Mouse (Mus musculus) left cerebral cortex, postnatal 4 days (tissue): ENCODE measurements around the gene Clock. TPM values are rescaled to one million over a fixed set of nuclear protein-coding genes. Genes with fewer than 3 reads are reported as not detected.
A peak's percentile ranks its signal among the peaks of the same experiment; 100 is the strongest.

ENCODE experiments used
- DNase-seq: peaks from one replicate; pipeline ENCODE4 v3.0.0-alpha.2; 2022
- intact Hi-C: fragments of 180-260 bp; cut with DNase I; formaldehyde crosslinking; loops from one replicate; pipeline ENCODE4 v1.15.1; 2025
- total RNA-seq, 2 experiments: library from RNA; stranded (reverse); gene quantifications; 2 replicates each; pipeline ENCODE4 v1.2.3; 2021

The Clock gene
- total RNA-seq, 2 experiments from 2014 or later, result 31.2 to 31.7 TPM

- no peak for DNase-seq
- intact Hi-C loops, result no loop called here
Measured at GRCm38 (mm10) chr5:76285699-76286098, 18.9 kb downstream of the Clock start.

GRCm38 (mm10) chr5:76283890-76284289 is 20.7 kb downstream of the Clock start:
- intact Hi-C loops, result no loop called here
- DNase-seq, result no peak

- DNase-seq, result no peak
- intact Hi-C loops, result no loop called here
Measured at GRCm38 (mm10) chr5:76274977-76275376, 29.6 kb downstream of the Clock start.

- DNase-seq, result no peak
- intact Hi-C loops, result no loop called here
Measured at GRCm38 (mm10) chr5:76250948-76251347, 53.6 kb downstream of the Clock start.

GRCm38 (mm10) chr5:76246539-76246938 is 58.1 kb downstream of the Clock start:
- no peak for DNase-seq
- intact Hi-C loops, result loop anchor here (10.0 kb wide), 1 partner anchor 298 kb away; no protein-coding TSS in a partner anchor

- intact Hi-C loops, result loop anchor here (10.0 kb wide), 1 partner anchor 299 kb away; no protein-coding TSS in a partner anchor
- DNase-seq, result no peak
Measured at GRCm38 (mm10) chr5:76245419-76245818, 59.2 kb downstream of the Clock start.

- intact Hi-C loops, result loop anchor here (10.0 kb wide), 1 partner anchor 300 kb away; no protein-coding TSS in a partner anchor
- no peak for DNase-seq
Measured at GRCm38 (mm10) chr5:76244430-76244829, 60.2 kb downstream of the Clock start.

GRCm38 (mm10) chr5:76243929-76244328 is 60.7 kb downstream of the Clock start:
- no peak for DNase-seq
- intact Hi-C loops, result loop anchor here (10.0 kb wide), 1 partner anchor 301 kb away; no protein-coding TSS in a partner anchor

- intact Hi-C loops, result loop anchor here (10.0 kb wide), 1 partner anchor 302 kb away; no protein-coding TSS in a partner anchor
Measured at GRCm38 (mm10) chr5:76243274-76243673, 61.3 kb downstream of the Clock start.

GRCm38 (mm10) chr5:76231171-76231855 is 73.3 kb downstream of the Clock start:
- intact Hi-C loops, result no loop called here

More at GRCm38 (mm10) chr5:76243274-76243673, 61.3 kb downstream of the Clock start:
- DNase-seq, result no peak

GRCm38 (mm10) chr5:76216691-76217090 is 87.9 kb downstream of the Clock start:
- intact Hi-C loops, result no loop called here
- DNase-seq, result no peak

More at GRCm38 (mm10) chr5:76231171-76231855, 73.3 kb downstream of the Clock start:
- no peak for DNase-seq

- no peak for DNase-seq
- intact Hi-C loops, result no loop called here
Measured at GRCm38 (mm10) chr5:76208066-76208465, 96.5 kb downstream of the Clock start.

- DNase-seq, result no peak
- intact Hi-C loops, result no loop called here
Measured at GRCm38 (mm10) chr5:76205886-76206285, 98.7 kb downstream of the Clock start.

- intact Hi-C loops, result no loop called here
- DNase-seq, result no peak
Measured at GRCm38 (mm10) chr5:76203171-76203570, 101.4 kb downstream of the Clock start.

GRCm38 (mm10) chr5:76199346-76199745 is 105.2 kb downstream of the Clock start:
- no peak for DNase-seq
- intact Hi-C loops, result no loop called here

- no peak for DNase-seq
- intact Hi-C loops, result no loop called here
Measured at GRCm38 (mm10) chr5:76194377-76194945, 110.1 kb downstream of the Clock start.

- intact Hi-C loops, result no loop called here
- DNase-seq, result no peak
Measured at GRCm38 (mm10) chr5:76193075-76193474, 111.5 kb downstream of the Clock start.

GRCm38 (mm10) chr5:76190609-76191008 is 114.0 kb downstream of the Clock start:
- no peak for DNase-seq
- intact Hi-C loops, result no loop called here

- DNase-seq, result no peak
- intact Hi-C loops, result no loop called here
Measured at GRCm38 (mm10) chr5:76187885-76188284, 116.7 kb downstream of the Clock start.

GRCm38 (mm10) chr5:76184286-76185080 is 120.1 kb downstream of the Clock start:
- peak; percentile 76 for DNase-seq
- intact Hi-C loops, result no loop called here

GRCm38 (mm10) chr5:76183750-76184261 is 120.8 kb downstream of the Clock start, which contains the start of gene Tmem165:
Tmem165 (plus strand) TSS chr5:76183880.
- intact Hi-C loops, result no loop called here

More at GRCm38 (mm10) chr5:76183750-76184261, 120.8 kb downstream of the Clock start, which contains the start of gene Tmem165:
- peak; percentile 94 for DNase-seq
